Mouse (Mus musculus): Measurements from ENCODE around the gene Snx29. TPM values are rescaled to one million over a fixed set of nuclear protein-coding genes. Genes with fewer than 3 reads are reported as not detected.
A peak's percentile ranks its signal among the peaks of the same experiment; 100 is the strongest.

Gene Snx29
- polyA plus RNA-seq, 1 experiment from 2014 or later, result 6.9 TPM

DNA sequence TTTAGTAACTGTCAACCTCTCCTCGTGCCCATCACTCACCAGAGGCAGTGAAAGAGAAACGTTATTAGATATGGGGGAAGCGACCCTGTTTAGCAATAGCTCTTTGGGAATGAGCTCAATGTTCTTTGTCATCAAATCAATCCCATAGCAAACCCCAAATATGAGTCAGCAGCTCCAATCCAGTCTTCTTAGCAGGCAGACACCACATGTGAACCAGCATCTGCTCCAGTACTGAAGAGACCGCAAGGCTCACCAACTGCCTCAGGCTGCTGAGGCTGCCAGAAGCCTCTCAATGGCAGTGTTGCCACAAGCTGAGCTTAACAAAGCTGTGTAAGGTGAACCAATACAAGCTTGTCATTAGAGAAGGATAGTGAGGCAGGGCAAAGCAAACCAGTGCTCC is 177.4 kb downstream of the Snx29 start:
- Histone ChIP-seq H3K27me3 (ENCODE audit: insufficient read depth, low read length) (no peaks in the 10 kb centered on the region), H3K4me2 (ENCODE audit: low read length) (no peak overlapping the region), H3K4me1 (replicated peaks; ENCODE audit: insufficient read depth, low read length) (peaks cover 12% of the 10 kb centered on the region; the same call in 1 of the 2 replicates), H3K9ac (ENCODE audit: low read depth, low read length) (no peak overlapping the region), H3K4me3 (replicated peaks; ENCODE audit: low read depth, low read length) (no peak overlapping the region), H3K9me3 (replicated peaks; ENCODE audit: low read length) (no peaks in the 10 kb centered on the region), H3K36me3 (ENCODE audit: insufficient read depth, low read length) (no peaks in the 10 kb centered on the region), H3K27ac (no peak overlapping the region)
- ATAC-seq (replicated peaks; ENCODE audit: low FRiP score, low read depth), result no peak
- DNase-seq (ENCODE audit: low spot score), result no peak
- no peak for TF ChIP-seq CTCF (IDR thresholded peaks at IDR 0.05; ENCODE audit: low read depth)
- WGBS, result 52% methylated on average over 4 of the region's 4 CpGs

GRCm38 (mm10) chr16:11501138-11501537 is 178.4 kb downstream of the Snx29 start:
- no peak overlapping the region for H3K27ac ChIP-seq
- H3K9ac ChIP-seq (ENCODE audit: low read depth, low read length), result no peak overlapping the region
- TF ChIP-seq CTCF (IDR thresholded peaks at IDR 0.05; ENCODE audit: low read depth), result no peak
- H3K36me3 ChIP-seq (ENCODE audit: insufficient read depth, low read length), result no peaks in the 10 kb centered on the region
- peaks cover 23% of the 10 kb centered on the region for H3K4me1 ChIP-seq (replicated peaks; ENCODE audit: insufficient read depth, low read length)
- ATAC-seq (replicated peaks; ENCODE audit: low FRiP score, low read depth) (no peak), DNase-seq (ENCODE audit: low spot score) (no peak)
- H3K4me2 ChIP-seq (ENCODE audit: low read length), result no peak overlapping the region
- H3K9me3 ChIP-seq (replicated peaks; ENCODE audit: low read length), result no peaks in the 10 kb centered on the region
- WGBS, result 74% methylated on average over 3 of the region's 3 CpGs
- no peaks in the 10 kb centered on the region for H3K27me3 ChIP-seq (ENCODE audit: insufficient read depth, low read length)
- H3K4me3 ChIP-seq (replicated peaks; ENCODE audit: low read depth, low read length), result no peak overlapping the region

- no peak overlapping the region for H3K9ac ChIP-seq (ENCODE audit: low read depth, low read length)
- H3K27ac ChIP-seq, result 0 out of 2 replicates have a peak overlapping the region, but pooled peaks have one; percentile 25
- H3K36me3 ChIP-seq (ENCODE audit: insufficient read depth, low read length), result no peaks in the 10 kb centered on the region
- H3K4me1 ChIP-seq (replicated peaks; ENCODE audit: insufficient read depth, low read length), result peaks cover 26% of the 10 kb centered on the region
- no peak overlapping the region for H3K4me3 ChIP-seq (replicated peaks; ENCODE audit: low read depth, low read length)
- 56% methylated on average over 2 of the region's 2 CpGs for WGBS
- ATAC-seq (replicated peaks; ENCODE audit: low FRiP score, low read depth) (no peak), DNase-seq (ENCODE audit: low spot score) (peak; percentile 39)
- no peak overlapping the region for H3K4me2 ChIP-seq (ENCODE audit: low read length)
- TF ChIP-seq CTCF (IDR thresholded peaks at IDR 0.05; ENCODE audit: low read depth), result no peak
- no peaks in the 10 kb centered on the region for H3K27me3 ChIP-seq (ENCODE audit: insufficient read depth, low read length)
- no peaks in the 10 kb centered on the region for H3K9me3 ChIP-seq (replicated peaks; ENCODE audit: low read length)
These were observed 178.9 kb downstream of the Snx29 start for GRCm38 (mm10) chr16:11501611-11502010.

DNA sequence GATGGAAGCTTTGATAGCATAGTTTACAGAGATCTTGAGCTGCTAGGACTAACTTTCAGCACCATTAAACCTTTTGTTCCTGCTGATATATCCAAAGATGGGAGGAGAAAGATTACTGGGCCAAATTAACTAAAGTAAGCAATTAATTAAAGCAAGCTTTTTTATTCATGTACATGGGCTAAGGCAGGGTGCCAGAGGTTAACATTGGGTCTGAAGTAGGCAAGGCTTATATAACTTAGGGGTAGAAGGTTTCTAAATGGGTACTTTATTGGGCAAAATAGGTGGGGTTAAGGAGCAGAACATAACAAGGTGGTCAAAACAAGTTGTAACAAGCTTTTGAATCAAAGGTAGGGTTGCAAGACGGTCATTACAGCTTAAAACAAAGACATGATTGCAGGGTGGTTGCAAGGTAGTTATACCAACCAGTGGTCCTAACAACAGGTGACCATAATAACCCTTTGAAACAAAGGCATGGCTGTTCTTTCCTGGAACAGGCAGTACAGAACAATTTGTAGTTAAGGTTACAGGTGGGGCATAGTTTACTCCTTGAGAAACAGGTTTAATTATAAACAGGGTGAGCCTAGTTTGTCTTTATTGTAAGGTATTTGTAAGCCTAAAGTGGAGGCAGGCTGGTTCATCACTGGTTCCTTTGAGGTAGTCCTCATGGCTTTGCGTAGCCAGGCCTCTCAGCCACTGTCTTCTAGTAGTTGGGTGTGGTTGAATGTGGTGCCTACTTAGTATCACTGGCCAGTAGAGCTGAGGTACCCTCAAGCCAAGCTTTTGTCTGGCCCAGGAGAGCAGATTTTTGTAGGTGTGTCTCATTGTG is 182.2 kb downstream of the Snx29 start:
- no peak for TF ChIP-seq CTCF (IDR thresholded peaks at IDR 0.05; ENCODE audit: low read depth)
- no peaks in the 10 kb centered on the region for H3K36me3 ChIP-seq (ENCODE audit: insufficient read depth, low read length)
- peaks cover 30% of the 10 kb centered on the region for H3K4me1 ChIP-seq (replicated peaks; ENCODE audit: insufficient read depth, low read length)
- H3K9me3 ChIP-seq (replicated peaks; ENCODE audit: low read length), result no peaks in the 10 kb centered on the region
- no peak overlapping the region for H3K4me2 ChIP-seq (ENCODE audit: low read length)
- peak overlapping the region; percentile 89 for H3K27ac ChIP-seq
- ATAC-seq (replicated peaks; ENCODE audit: low FRiP score, low read depth) (peak; percentile 53; the same call in 1 of the 2 replicates), DNase-seq (ENCODE audit: low spot score) (peak; percentile 55)
- no peak overlapping the region for H3K9ac ChIP-seq (ENCODE audit: low read depth, low read length)
- H3K27me3 ChIP-seq (ENCODE audit: insufficient read depth, low read length), result no peaks in the 10 kb centered on the region
- WGBS, result 62% methylated on average over 2 of the region's 2 CpGs
- H3K4me3 ChIP-seq (replicated peaks; ENCODE audit: low read depth, low read length), result no peak overlapping the region

DNA sequence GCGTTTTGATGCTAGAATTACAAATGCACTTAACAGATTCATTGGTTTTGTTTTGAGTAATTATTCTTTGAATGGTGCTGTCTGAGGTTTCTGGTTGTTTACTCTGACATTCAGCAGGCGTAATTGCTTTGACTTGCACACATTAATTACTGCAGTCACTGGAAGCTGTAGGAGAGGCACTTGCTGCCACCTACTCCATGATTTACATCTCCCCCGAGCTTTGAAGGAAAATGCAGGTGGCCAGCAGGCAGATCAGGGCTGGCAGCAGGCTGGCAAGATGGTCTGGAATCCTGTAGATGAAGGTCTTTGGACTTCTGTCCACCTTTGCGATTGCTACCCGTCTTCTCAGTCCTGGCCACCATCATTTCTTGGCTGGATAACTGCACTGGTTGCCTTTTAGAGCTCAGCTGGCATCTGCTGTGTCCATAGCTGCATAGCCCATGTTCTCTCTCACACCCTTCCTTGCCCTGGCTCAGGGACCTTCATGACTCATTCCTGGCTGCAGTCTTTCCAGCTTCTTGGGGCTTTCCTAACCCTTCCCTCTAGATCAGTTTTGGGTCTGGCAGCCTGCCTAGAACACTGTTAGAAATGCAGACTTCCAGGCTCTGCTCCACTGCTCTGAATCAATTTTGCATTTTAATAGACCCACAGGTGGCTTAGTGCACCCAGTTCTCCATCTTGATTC is 182.9 kb downstream of the Snx29 start:
- no peak for TF ChIP-seq CTCF (IDR thresholded peaks at IDR 0.05; ENCODE audit: low read depth)
- H3K27ac ChIP-seq, result peak overlapping the region; percentile 89
- no peaks in the 10 kb centered on the region for H3K36me3 ChIP-seq (ENCODE audit: insufficient read depth, low read length)
- no peaks in the 10 kb centered on the region for H3K9me3 ChIP-seq (replicated peaks; ENCODE audit: low read length)
- H3K4me2 ChIP-seq (ENCODE audit: low read length), result no peak overlapping the region
- no peak; the same call in 1 of the 2 replicates for ATAC-seq (replicated peaks; ENCODE audit: low FRiP score, low read depth)
- no peak overlapping the region for H3K4me3 ChIP-seq (replicated peaks; ENCODE audit: low read depth, low read length)
- 34% methylated on average over 5 of the region's 5 CpGs for WGBS
- no peaks in the 10 kb centered on the region for H3K27me3 ChIP-seq (ENCODE audit: insufficient read depth, low read length)
- H3K9ac ChIP-seq (ENCODE audit: low read depth, low read length), result no peak overlapping the region
- H3K4me1 ChIP-seq (replicated peaks; ENCODE audit: insufficient read depth, low read length), result peaks cover 30% of the 10 kb centered on the region
- DNase-seq (ENCODE audit: low spot score), result peak; percentile 60

DNA sequence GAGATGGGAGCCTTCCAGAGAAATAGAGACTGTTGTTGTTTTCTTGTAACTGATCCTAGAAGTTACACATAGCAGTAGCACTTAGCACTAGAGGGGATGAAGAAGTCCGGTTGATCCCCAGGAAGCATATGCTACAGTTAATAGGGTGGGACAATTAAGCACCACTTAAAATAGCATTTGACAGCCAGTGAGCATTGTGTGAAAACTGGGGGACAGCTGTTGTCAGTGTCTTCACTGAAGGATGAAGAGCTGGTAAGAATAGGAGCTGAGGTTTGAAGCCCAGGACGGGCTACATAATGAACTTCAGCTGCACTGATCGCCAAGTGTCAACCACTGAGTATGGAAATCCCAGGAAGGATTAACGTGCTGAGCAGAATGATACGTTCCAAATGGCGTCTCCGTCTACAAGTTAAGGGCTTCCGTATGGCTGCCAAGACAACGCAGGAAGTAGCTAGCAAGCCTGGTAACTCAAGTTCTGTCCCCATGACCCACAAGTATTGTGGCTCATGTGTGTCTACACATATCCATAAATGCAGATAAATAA is 184.6 kb downstream of the Snx29 start:
- ATAC-seq (replicated peaks; ENCODE audit: low FRiP score, low read depth) (no peak), DNase-seq (ENCODE audit: low spot score) (peak; percentile 61)
- Histone ChIP-seq H3K9me3 (replicated peaks; ENCODE audit: low read length) (no peaks in the 10 kb centered on the region), H3K27me3 (ENCODE audit: insufficient read depth, low read length) (no peaks in the 10 kb centered on the region), H3K4me2 (ENCODE audit: low read length) (no peak overlapping the region), H3K4me3 (replicated peaks; ENCODE audit: low read depth, low read length) (no peak overlapping the region), H3K9ac (ENCODE audit: low read depth, low read length) (no peak overlapping the region), H3K36me3 (ENCODE audit: insufficient read depth, low read length) (no peaks in the 10 kb centered on the region), H3K4me1 (replicated peaks; ENCODE audit: insufficient read depth, low read length) (peaks cover 20% of the 10 kb centered on the region), H3K27ac (0 out of 2 replicates have a peak overlapping the region, but pooled peaks have one; percentile 19)
- 55% methylated on average over 9 of the region's 9 CpGs for WGBS
- TF ChIP-seq CTCF (IDR thresholded peaks at IDR 0.05; ENCODE audit: low read depth), result no peak

Data from kidney, postnatal 0 days (tissue).